Mouse (Mus musculus): ENCODE measurements around the gene Ccr6. TPM values are rescaled to one million over a fixed set of nuclear protein-coding genes. Genes with fewer than 3 reads are reported as not detected.
A peak's percentile ranks its signal among the peaks of the same experiment; 100 is the strongest.
"Not testable (repeated sequence)": the region's sequence is repeated elsewhere in the genome, so short reads cannot be mapped to it uniquely, and the experiment has no call there.

Ccr6 gene
- polyA plus RNA-seq, 1 experiment from 2014 or later = not detected

DNA sequence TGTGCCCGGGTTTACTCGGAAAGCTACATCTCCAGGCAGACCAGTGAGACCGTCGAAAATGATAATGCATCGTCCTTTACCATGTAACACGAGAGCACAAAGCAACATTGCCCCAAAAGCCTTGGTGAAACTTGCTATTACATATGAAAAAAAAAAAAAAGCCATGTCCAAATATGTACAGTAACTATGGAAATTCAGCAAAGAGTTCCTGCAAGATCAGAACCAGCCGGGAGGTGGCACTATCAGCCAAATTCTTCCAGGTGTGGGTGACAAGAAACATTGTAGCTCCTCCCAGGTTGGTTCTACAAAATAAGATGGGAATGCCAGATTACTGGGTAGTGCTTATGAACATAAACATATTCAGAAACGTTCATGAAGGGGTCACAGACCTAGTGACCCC lies 21.1 kb downstream of the Ccr6 start:
- Histone ChIP-seq H3K27me3 (replicated peaks; ENCODE audit: control insufficient read depth, insufficient read depth, low read length) (no peaks in the 10 kb centered on the region), H3K4me2 (ENCODE audit: low read depth, low read length) (no peak overlapping the region), H3K4me3 (ENCODE audit: low read depth, low read length) (no peak overlapping the region), H3K27ac (replicated peaks; ENCODE audit: low read depth, low read length) (no peak overlapping the region), H3K36me3 (ENCODE audit: control insufficient read depth, insufficient read depth, low read length) (no peaks in the 10 kb centered on the region), H3K9ac (ENCODE audit: low read depth, low read length) (no peak overlapping the region), H3K4me1 (ENCODE audit: control insufficient read depth, insufficient read depth, low read length) (no peaks in the 10 kb centered on the region), H3K9me3 (ENCODE audit: control insufficient read depth, low read length) (no peaks in the 10 kb centered on the region)
- 73% methylated on average over 8 of the region's 8 CpGs for WGBS
- ATAC-seq (ENCODE audit: low read depth) (no peak), DNase-seq (ENCODE audit: low spot score) (no peak)

DNA sequence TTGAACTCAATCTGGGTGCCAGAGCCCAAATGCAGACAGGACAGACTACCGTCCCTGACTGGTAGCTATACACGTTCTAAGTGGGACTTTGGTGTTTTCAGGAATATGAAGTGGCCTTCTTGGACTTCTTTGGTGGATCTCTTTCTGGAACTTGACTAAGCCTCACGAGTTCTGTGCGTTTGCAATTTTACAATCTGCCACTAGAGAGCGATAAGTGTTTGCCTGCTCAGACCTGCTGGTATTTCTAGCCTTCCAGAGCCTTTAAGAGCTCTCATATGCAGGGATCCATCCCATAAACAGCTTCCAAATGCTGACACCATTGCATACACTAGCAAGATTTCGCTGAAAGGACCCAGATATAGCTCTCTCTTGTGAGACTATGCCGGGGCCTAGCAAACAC lies 28.8 kb downstream of the Ccr6 start:
- not testable (repeated sequence) for H3K36me3 ChIP-seq (ENCODE audit: control insufficient read depth, insufficient read depth, low read length); H3K27me3 ChIP-seq (replicated peaks; ENCODE audit: control insufficient read depth, insufficient read depth, low read length); H3K9me3 ChIP-seq (ENCODE audit: control insufficient read depth, low read length); H3K4me2 ChIP-seq (ENCODE audit: low read depth, low read length); ATAC-seq (ENCODE audit: low read depth); H3K4me1 ChIP-seq (ENCODE audit: control insufficient read depth, insufficient read depth, low read length); H3K4me3 ChIP-seq (ENCODE audit: low read depth, low read length); H3K9ac ChIP-seq (ENCODE audit: low read depth, low read length); H3K27ac ChIP-seq (replicated peaks; ENCODE audit: low read depth, low read length)
- 12% methylated on average over 7 of the region's 7 CpGs for WGBS
- DNase-seq (ENCODE audit: low spot score) = peak; percentile 68

DNA sequence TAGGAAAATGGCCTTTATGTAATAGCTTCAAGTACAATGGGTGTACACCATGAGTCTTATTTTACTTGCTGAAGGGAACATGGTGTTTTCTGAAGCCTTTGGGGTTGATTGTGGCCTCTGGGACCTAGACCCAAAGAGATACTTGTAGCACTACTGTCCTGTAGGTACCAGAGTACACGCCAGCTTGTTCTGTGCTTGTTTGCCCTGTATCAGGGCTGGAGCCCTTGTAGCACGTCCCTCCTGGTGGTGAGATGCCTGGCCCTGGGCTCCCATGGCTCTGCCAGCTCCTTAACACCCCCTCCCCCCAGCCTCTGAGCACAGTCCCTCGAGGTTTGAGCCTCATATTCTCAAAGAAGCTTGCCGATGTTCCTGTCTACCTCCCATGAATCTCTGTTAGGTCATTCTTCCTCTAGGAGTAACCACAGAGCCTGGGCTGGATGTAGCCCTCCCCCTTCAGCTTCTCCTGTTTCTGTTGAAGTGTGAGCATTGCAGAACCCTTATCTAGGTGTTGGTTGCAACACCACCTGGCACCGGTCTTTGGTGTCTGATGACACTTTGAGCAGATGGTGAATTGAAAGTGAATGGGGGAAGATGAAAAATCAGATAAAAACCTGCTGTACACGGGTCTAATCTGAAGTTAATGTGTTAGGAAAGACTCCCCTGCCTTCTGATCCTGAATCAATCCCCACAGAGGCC lies 36.4 kb downstream of the Ccr6 start:
- Histone ChIP-seq H3K9ac (ENCODE audit: low read depth, low read length) (no peak overlapping the region), H3K4me2 (ENCODE audit: low read depth, low read length) (no peak overlapping the region), H3K27me3 (replicated peaks; ENCODE audit: control insufficient read depth, insufficient read depth, low read length) (no peaks in the 10 kb centered on the region), H3K36me3 (ENCODE audit: control insufficient read depth, insufficient read depth, low read length) (no peaks in the 10 kb centered on the region), H3K4me3 (ENCODE audit: low read depth, low read length) (no peak overlapping the region), H3K4me1 (ENCODE audit: control insufficient read depth, insufficient read depth, low read length) (no peaks in the 10 kb centered on the region), H3K9me3 (ENCODE audit: control insufficient read depth, low read length) (no peaks in the 10 kb centered on the region), H3K27ac (replicated peaks; ENCODE audit: low read depth, low read length) (no peak overlapping the region)
- no peak for DNase-seq (ENCODE audit: low spot score)
- ATAC-seq (ENCODE audit: low read depth) = no peak; the same call in 1 of the 2 replicates
- 50% methylated on average over 6 of the region's 6 CpGs for WGBS

DNA sequence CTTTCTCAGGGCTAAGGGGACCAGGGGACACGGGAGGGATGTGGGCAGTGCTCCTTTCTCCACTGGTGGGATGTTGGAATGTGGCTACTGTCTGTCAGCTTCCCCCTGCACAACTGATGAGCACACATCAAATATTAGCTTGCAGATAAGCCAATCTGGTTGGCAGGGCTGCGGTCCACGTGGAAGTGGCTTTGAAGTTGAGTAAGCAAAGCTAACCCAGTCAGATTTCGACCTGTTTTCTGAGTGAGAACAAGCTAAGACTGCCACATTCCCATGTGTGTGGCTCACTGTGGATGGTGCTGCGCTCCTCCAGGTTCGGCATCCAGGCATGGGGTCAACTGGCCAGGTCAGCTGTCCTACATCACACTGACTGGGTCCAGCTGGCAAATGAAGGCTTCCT lies 37.1 kb downstream of the Ccr6 start:
- no peak for DNase-seq (ENCODE audit: low spot score)
- Histone ChIP-seq H3K4me1 (ENCODE audit: control insufficient read depth, insufficient read depth, low read length) (no peaks in the 10 kb centered on the region), H3K36me3 (ENCODE audit: control insufficient read depth, insufficient read depth, low read length) (no peaks in the 10 kb centered on the region), H3K4me3 (ENCODE audit: low read depth, low read length) (no peak overlapping the region), H3K9ac (ENCODE audit: low read depth, low read length) (no peak overlapping the region), H3K27ac (replicated peaks; ENCODE audit: low read depth, low read length) (no peak overlapping the region), H3K4me2 (ENCODE audit: low read depth, low read length) (no peak overlapping the region), H3K27me3 (replicated peaks; ENCODE audit: control insufficient read depth, insufficient read depth, low read length) (no peaks in the 10 kb centered on the region), H3K9me3 (ENCODE audit: control insufficient read depth, low read length) (no peaks in the 10 kb centered on the region)
- 68% methylated on average over 6 of the region's 6 CpGs for WGBS
- ATAC-seq (ENCODE audit: low read depth) = no peak

DNA sequence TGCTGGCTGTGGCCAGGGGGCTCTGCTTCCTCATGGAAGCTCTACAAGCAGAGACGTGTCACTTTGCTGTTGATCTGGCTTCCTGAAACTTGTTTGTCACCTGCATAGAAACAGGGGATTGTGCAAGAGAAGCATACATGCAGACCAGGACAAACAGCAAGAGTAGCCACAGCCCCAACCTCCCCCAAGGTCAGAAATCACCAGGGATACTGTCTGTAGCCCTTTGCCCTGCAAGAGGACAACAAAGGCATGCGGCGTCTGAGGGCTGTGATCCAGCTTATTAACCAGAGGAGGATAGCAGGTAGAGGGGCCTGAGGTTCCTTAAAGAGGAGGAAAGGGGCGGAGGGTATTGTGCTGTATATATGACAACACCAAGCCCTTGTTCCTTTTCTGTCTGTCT lies 40.2 kb downstream of the Ccr6 start:
- no peak overlapping the region for H3K4me3 ChIP-seq (ENCODE audit: low read depth, low read length)
- H3K36me3 ChIP-seq (ENCODE audit: control insufficient read depth, insufficient read depth, low read length) = no peaks in the 10 kb centered on the region
- DNase-seq (ENCODE audit: low spot score) (no peak), ATAC-seq (ENCODE audit: low read depth) (no peak)
- H3K27me3 ChIP-seq (replicated peaks; ENCODE audit: control insufficient read depth, insufficient read depth, low read length) = no peaks in the 10 kb centered on the region
- H3K9me3 ChIP-seq (ENCODE audit: control insufficient read depth, low read length) = no peaks in the 10 kb centered on the region
- H3K27ac ChIP-seq (replicated peaks; ENCODE audit: low read depth, low read length) = no peak overlapping the region
- no peak overlapping the region for H3K4me2 ChIP-seq (ENCODE audit: low read depth, low read length)
- no peak overlapping the region for H3K9ac ChIP-seq (ENCODE audit: low read depth, low read length)
- 76% methylated on average over 4 of the region's 4 CpGs for WGBS
- H3K4me1 ChIP-seq (ENCODE audit: control insufficient read depth, insufficient read depth, low read length) = no peaks in the 10 kb centered on the region

DNA sequence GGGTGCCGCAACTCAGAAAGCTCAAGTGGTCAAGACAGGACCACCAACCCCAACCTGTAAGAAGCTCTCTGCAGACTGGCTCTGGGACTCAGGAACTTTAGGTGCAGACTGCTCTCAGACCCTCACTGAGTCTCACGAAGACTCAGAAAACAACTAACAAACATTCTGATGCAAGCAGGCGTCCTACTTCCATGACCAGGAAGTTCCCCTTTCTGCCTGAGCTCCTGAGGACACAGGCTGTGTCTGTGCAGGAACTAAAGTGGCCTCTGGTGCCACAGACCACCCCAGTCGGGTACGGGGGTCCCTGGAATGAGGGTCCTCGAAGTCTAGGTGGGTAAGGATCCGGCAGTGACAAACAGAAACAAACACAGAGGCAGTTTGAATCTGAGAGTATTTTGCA lies 40.8 kb downstream of the Ccr6 start:
- no peaks in the 10 kb centered on the region for H3K4me1 ChIP-seq (ENCODE audit: control insufficient read depth, insufficient read depth, low read length)
- H3K9me3 ChIP-seq (ENCODE audit: control insufficient read depth, low read length) = no peaks in the 10 kb centered on the region
- H3K9ac ChIP-seq (ENCODE audit: low read depth, low read length) = no peak overlapping the region
- H3K36me3 ChIP-seq (ENCODE audit: control insufficient read depth, insufficient read depth, low read length) = no peaks in the 10 kb centered on the region
- H3K4me3 ChIP-seq (ENCODE audit: low read depth, low read length) = no peak overlapping the region
- no peak for DNase-seq (ENCODE audit: low spot score)
- ATAC-seq (ENCODE audit: low read depth) = no peak
- no peak overlapping the region for H3K27ac ChIP-seq (replicated peaks; ENCODE audit: low read depth, low read length)
- H3K27me3 ChIP-seq (replicated peaks; ENCODE audit: control insufficient read depth, insufficient read depth, low read length) = no peaks in the 10 kb centered on the region
- H3K4me2 ChIP-seq (ENCODE audit: low read depth, low read length) = no peak overlapping the region
- 74% methylated on average over 7 of the region's 7 CpGs for WGBS

DNA sequence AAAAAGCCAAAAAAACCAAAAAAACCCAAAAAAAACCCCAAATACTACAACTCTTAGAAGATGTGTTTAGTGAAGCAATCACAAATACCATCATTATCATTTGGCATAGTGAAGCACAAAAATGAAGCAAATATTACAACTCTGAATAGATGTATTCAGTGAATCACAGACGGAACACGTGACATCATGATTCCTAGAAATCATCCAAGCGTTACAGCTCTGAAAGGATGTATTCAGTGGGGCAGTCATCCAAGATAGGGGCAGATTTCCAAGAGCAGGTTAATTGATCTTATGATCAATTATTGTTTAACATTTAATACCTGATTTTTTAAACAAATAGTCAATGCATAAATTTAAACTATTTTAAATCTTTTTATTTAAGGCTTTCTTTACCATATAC lies 41.4 kb downstream of the Ccr6 start:
- WGBS = 76% methylated on average over 3 of the region's 3 CpGs
- Histone ChIP-seq H3K36me3 (ENCODE audit: control insufficient read depth, insufficient read depth, low read length) (no peaks in the 10 kb centered on the region), H3K9me3 (ENCODE audit: control insufficient read depth, low read length) (no peaks in the 10 kb centered on the region), H3K4me3 (ENCODE audit: low read depth, low read length) (no peak overlapping the region), H3K4me2 (ENCODE audit: low read depth, low read length) (no peak overlapping the region), H3K9ac (ENCODE audit: low read depth, low read length) (no peak overlapping the region), H3K27me3 (replicated peaks; ENCODE audit: control insufficient read depth, insufficient read depth, low read length) (no peaks in the 10 kb centered on the region), H3K27ac (replicated peaks; ENCODE audit: low read depth, low read length) (no peak overlapping the region), H3K4me1 (ENCODE audit: control insufficient read depth, insufficient read depth, low read length) (no peaks in the 10 kb centered on the region)
- ATAC-seq (ENCODE audit: low read depth) = no peak
- no peak for DNase-seq (ENCODE audit: low spot score)

DNA sequence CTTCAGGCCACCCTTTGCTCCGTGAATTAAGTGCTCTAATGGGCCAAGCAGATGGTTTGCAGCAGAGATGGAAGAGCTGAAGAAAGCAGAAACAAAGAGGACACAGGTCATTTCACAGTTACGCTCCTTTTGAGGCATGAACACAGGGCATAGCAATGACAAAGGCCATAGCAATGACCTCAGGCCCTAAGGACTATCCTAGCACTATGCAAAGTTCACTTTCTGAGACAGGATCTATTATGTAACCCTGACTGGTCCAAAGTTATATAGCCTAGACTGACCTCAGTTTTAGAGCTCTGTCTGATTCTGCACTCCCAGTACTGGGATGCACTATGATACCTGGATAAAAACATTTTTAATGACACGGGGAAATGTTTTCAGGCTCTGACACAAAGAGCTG lies 42.5 kb downstream of the Ccr6 start:
- Histone ChIP-seq H3K4me3 (ENCODE audit: low read depth, low read length) (no peak overlapping the region), H3K27me3 (replicated peaks; ENCODE audit: control insufficient read depth, insufficient read depth, low read length) (no peaks in the 10 kb centered on the region), H3K27ac (replicated peaks; ENCODE audit: low read depth, low read length) (no peak overlapping the region), H3K9ac (ENCODE audit: low read depth, low read length) (no peak overlapping the region), H3K4me1 (ENCODE audit: control insufficient read depth, insufficient read depth, low read length) (no peaks in the 10 kb centered on the region), H3K9me3 (ENCODE audit: control insufficient read depth, low read length) (no peaks in the 10 kb centered on the region), H3K36me3 (ENCODE audit: control insufficient read depth, insufficient read depth, low read length) (no peaks in the 10 kb centered on the region), H3K4me2 (ENCODE audit: low read depth, low read length) (no peak overlapping the region)
- DNase-seq (ENCODE audit: low spot score) (no peak), ATAC-seq (ENCODE audit: low read depth) (no peak)
- 65% methylated on average over 3 of the region's 3 CpGs for WGBS

DNA sequence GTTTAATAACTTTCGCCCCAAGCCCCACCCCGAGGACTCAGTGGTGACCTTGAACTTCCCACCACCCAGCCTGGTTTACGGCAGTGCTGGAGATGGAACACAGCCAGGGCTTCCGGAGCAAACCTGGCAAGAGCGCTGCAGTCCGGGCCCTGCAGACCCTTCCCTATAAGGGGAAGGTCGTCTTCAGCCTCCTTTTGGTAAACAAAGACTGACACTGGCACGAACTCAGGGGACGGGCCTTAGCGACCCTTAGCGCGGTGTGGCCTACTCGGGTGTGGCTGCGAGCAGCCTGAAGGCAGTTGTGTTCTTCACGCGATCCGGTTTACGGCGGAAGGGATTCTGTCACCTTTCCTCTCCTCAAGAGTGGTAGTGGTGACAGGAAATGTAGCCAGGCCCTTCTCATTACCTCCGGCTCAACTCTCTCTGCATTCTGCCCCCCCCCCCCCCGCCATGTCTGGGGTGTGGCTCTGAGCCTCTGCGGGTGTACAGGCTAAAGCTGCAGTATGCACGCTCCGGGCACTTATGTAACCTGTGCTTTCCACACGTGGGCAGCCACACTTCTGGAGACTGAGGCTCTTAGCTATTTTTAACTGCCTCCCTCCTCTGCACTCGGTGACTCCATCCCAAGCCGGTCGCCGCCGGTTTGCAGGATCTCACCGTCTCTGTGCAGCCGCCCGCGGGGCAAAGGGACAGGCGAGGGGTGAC lies 47.1 kb downstream of the Ccr6 start, which contains the start of gene Mpc1:
TSS of gene Mpc1 (plus strand) at position 84 of the 705 bp plus-strand sequence.
- H3K9ac ChIP-seq (ENCODE audit: low read depth, low read length) = peak within 1 kb of the TSS; percentile 83
- H3K27me3 ChIP-seq (replicated peaks; ENCODE audit: control insufficient read depth, insufficient read depth, low read length) = no peaks in the 10 kb centered on the region
- DNase-seq (ENCODE audit: low spot score) = peak; percentile 75
- peak within 1 kb of the TSS; percentile 92 for H3K27ac ChIP-seq (replicated peaks; ENCODE audit: low read depth, low read length)
- peak within 1 kb of the TSS; percentile 100 for H3K4me2 ChIP-seq (ENCODE audit: low read depth, low read length)
- no peaks in the 10 kb centered on the region for H3K9me3 ChIP-seq (ENCODE audit: control insufficient read depth, low read length)
- peak; percentile 70 for ATAC-seq (ENCODE audit: low read depth)
- peaks cover 11% of the 10 kb centered on the region for H3K4me1 ChIP-seq (ENCODE audit: control insufficient read depth, insufficient read depth, low read length)
- no peaks in the 10 kb centered on the region for H3K36me3 ChIP-seq (ENCODE audit: control insufficient read depth, insufficient read depth, low read length)
- H3K4me3 ChIP-seq (ENCODE audit: low read depth, low read length) = peak within 1 kb of the TSS; percentile 93
- WGBS = 1% methylated on average over 27 of the region's 35 CpGs

Measured in embryonic facial prominence, embryonic 14.5 days (tissue).